Mouse (Mus musculus): ENCODE results near the gene Cdc7.

- TF ChIP-seq CTCF (conservative IDR thresholded peaks at IDR 0.05; ENCODE audit: low read length) (no peak), NANOG (IDR thresholded peaks at IDR 0.05; ENCODE audit: borderline replicate concordance, low read length) (no peak), POU5F1 (IDR thresholded peaks at IDR 0.05; ENCODE audit: borderline replicate concordance, low read length) (no peak)
Observed at GRCm38 (mm10) chr5:106989181-106989580, 25.1 kb downstream of the Cdc7 start.
